Mouse (Mus musculus) Patski (cell line): ENCODE results near the gene Gm42906. TPM values are rescaled to one million over a fixed set of nuclear protein-coding genes. Genes with fewer than 3 reads are reported as not detected.

Experiments
- ATAC-seq: fragments of 100-300 bp; one replicate; pipeline ENCODE4 v1.8.0; 2021
- CTCF ChIA-PET: fragments of 350-600 bp; sonication (Branson Sonifier 250); formaldehyde crosslinking; loops from one replicate; lab custom pipeline; 2022; ENCODE audit warnings: inconsistent platforms; lab: Charles Lee
- POLR2A ChIA-PET: fragments of 350-600 bp; sonication (Branson Sonifier 250); formaldehyde crosslinking; loops from one replicate; lab custom pipeline; 2022; ENCODE audit warnings: antibody characterized with exemption, inconsistent platforms; lab: Charles Lee
- DNase-seq: peaks from one replicate; pipeline ENCODE4 v3.0.0-alpha.2; 2011; ENCODE audit warnings: low read depth, low spot score
- H3K27me3 ChIP-seq: fragments of 371-371 bp; one replicate; pipeline ENCODE4 v1.5.1; 2021
- CTCF ChIP-seq: fragments of 100-300 bp; IDR thresholded peaks from one replicate; pipeline ENCODE4 v1.5.1; 2021
- in situ Hi-C: fragments of 300-500 bp; cut with MboI; formaldehyde crosslinking; loops from 3 replicates; pipeline ENCODE4 v1.11.1; 2018; ENCODE audit warnings: low pct_unique_long_range_greater_than_20kb, mixed read lengths
- polyA plus RNA-seq: library from polyadenylated mRNA; unstranded; gene quantifications from one replicate; pipeline ENCODE4 v1.2.3, GENCODE M21; 2021

Gene Gm42906
- polyA plus RNA-seq, 1 experiment from 2014 or later: not detected

GRCm38 (mm10) chr5:151111080-151111871, 316.7 kb downstream of the Gm42906 start:
- no peak for TF ChIP-seq CTCF
- CTCF ChIA-PET: interaction anchor here (0.7 to 2.1 kb wide), 5 partner anchors 8 to 226 kb away, joined by 3 to 4 read pairs (median 3); no protein-coding TSS in a partner anchor
- H3K27me3 ChIP-seq: no peaks in the 10 kb centered on the region
- in situ Hi-C loops: no loop called here
- ATAC-seq (no peak), DNase-seq (no peak)
- POLR2A ChIA-PET: interaction anchor here (0.6 to 1.1 kb wide), 2 partner anchors 25 to 451 kb away, joined by 4 to 5 read pairs; no protein-coding TSS in a partner anchor

- ChIA-PET CTCF (interaction anchor here (0.7 to 2.1 kb wide), 2 partner anchors 13 to 15 kb away, joined by 3 to 4 read pairs; no protein-coding TSS in a partner anchor), POLR2A (interaction anchor here (0.7 kb wide), 1 partner anchor 14 kb away, joined by 4 read pairs; no protein-coding TSS in a partner anchor)
- ATAC-seq (no peak), DNase-seq (no peak)
- in situ Hi-C loops: no loop called here
- TF ChIP-seq CTCF: no peak
- no peaks in the 10 kb centered on the region for H3K27me3 ChIP-seq
Observed at GRCm38 (mm10) chr5:151110461-151110908, 317.5 kb downstream of the Gm42906 start.

- in situ Hi-C loops: loop anchor here (10.0 kb wide), 1 partner anchor 255 kb away; no protein-coding TSS in a partner anchor
- DNase-seq (no peak), ATAC-seq (no peak)
- TF ChIP-seq CTCF: no peak
- no peaks in the 10 kb centered on the region for H3K27me3 ChIP-seq
- POLR2A ChIA-PET: interaction anchor here (2.0 kb wide), 1 partner anchor 258 kb away, joined by 11 read pairs; no protein-coding TSS in a partner anchor
- CTCF ChIA-PET: interaction anchor here (1.1 to 2.3 kb wide), 7 partner anchors 13 to 207 kb away, joined by 3 to 8 read pairs (median 3); no protein-coding TSS in a partner anchor
Observed at GRCm38 (mm10) chr5:151109822-151110221, 318.1 kb downstream of the Gm42906 start.

- ATAC-seq (no peak), DNase-seq (no peak)
- H3K27me3 ChIP-seq: no peaks in the 10 kb centered on the region
- TF ChIP-seq CTCF: no peak
- ChIA-PET CTCF (interaction anchor here (1.1 to 2.3 kb wide), 9 partner anchors 14 to 260 kb away, joined by 3 to 10 read pairs (median 4); no protein-coding TSS in a partner anchor), POLR2A (interaction anchor here (0.7 to 2.0 kb wide), 3 partner anchors 17 to 259 kb away, joined by 3 to 11 read pairs (median 3); no protein-coding TSS in a partner anchor)
- in situ Hi-C loops: loop anchor here (10.0 kb wide), 1 partner anchor 256 kb away; no protein-coding TSS in a partner anchor
Observed at GRCm38 (mm10) chr5:151108955-151109354, 319.0 kb downstream of the Gm42906 start.

GRCm38 (mm10) chr5:151108291-151108897, 319.6 kb downstream of the Gm42906 start:
- in situ Hi-C loops: loop anchor here (10.0 kb wide), 1 partner anchor 256 kb away; no protein-coding TSS in a partner anchor
- ChIA-PET POLR2A (interaction anchor here (0.7 to 2.0 kb wide), 3 partner anchors 16 to 260 kb away, joined by 3 to 11 read pairs (median 3); no protein-coding TSS in a partner anchor), CTCF (interaction anchor here (1.3 to 2.3 kb wide), 7 partner anchors 15 to 261 kb away, joined by 3 to 10 read pairs (median 6); no protein-coding TSS in a partner anchor)
- no peaks in the 10 kb centered on the region for H3K27me3 ChIP-seq
- ATAC-seq: peak; percentile 37
- TF ChIP-seq CTCF: no peak
- no peak for DNase-seq

- TF ChIP-seq CTCF: no peak
- ATAC-seq (no peak), DNase-seq (no peak)
- POLR2A ChIA-PET: interaction anchor here (0.6 to 0.9 kb wide), 2 partner anchors 36 to 176 kb away, joined by 3 to 4 read pairs; no protein-coding TSS in a partner anchor
- CTCF ChIA-PET: interaction anchor here (1.2 to 2.3 kb wide), 2 partner anchors 36 to 37 kb away, joined by 3 to 5 read pairs; no protein-coding TSS in a partner anchor
- in situ Hi-C loops: loop anchor here (10.0 kb wide), 1 partner anchor 258 kb away; no protein-coding TSS in a partner anchor
- H3K27me3 ChIP-seq: no peaks in the 10 kb centered on the region
Observed at GRCm38 (mm10) chr5:151106841-151107240, 321.1 kb downstream of the Gm42906 start.

- DNase-seq (no peak), ATAC-seq (no peak)
- in situ Hi-C loops: loop anchor here (10.0 kb wide), 1 partner anchor 259 kb away; no protein-coding TSS in a partner anchor
- no peak for TF ChIP-seq CTCF
- H3K27me3 ChIP-seq: no peaks in the 10 kb centered on the region
- CTCF ChIA-PET: interaction anchor here (1.7 to 2.3 kb wide), 2 partner anchors 29 to 36 kb away, joined by 4 to 5 read pairs; no protein-coding TSS in a partner anchor
- POLR2A ChIA-PET: no interaction called here
Observed at GRCm38 (mm10) chr5:151105054-151105971, 322.6 kb downstream of the Gm42906 start.

GRCm38 (mm10) chr5:151104354-151105053, 323.5 kb downstream of the Gm42906 start:
- in situ Hi-C loops: loop anchor here (10.0 kb wide), 1 partner anchor 260 kb away; no protein-coding TSS in a partner anchor
- DNase-seq (no peak), ATAC-seq (no peak)
- ChIA-PET POLR2A (interaction anchor here (0.5 kb wide), 1 partner anchor 229 kb away, joined by 3 read pairs; no protein-coding TSS in a partner anchor), CTCF (interaction anchor here (0.6 to 2.2 kb wide), 5 partner anchors 11 to 229 kb away, joined by 3 to 6 read pairs (median 3); no protein-coding TSS in a partner anchor)
- H3K27me3 ChIP-seq: no peaks in the 10 kb centered on the region
- TF ChIP-seq CTCF: no peak
